Mouse (Mus musculus) intestine, embryonic 15.5 days (tissue): ENCODE results near the gene Olfr1416. TPM values are rescaled to one million over a fixed set of nuclear protein-coding genes. Genes with fewer than 3 reads are reported as not detected.

ENCODE experiments used
- polyA plus RNA-seq: library from polyadenylated mRNA; unstranded; fragments of >200 nt; fragmentation: Nextera tagmentation; extraction: Ambion mirVana; gene quantifications from 2 replicates; pipeline ENCODE4 v1.2.1, GENCODE M21; 2015

The Olfr1416 gene
- polyA plus RNA-seq, 1 experiment from 2014 or later: not detected

Other genes with a start within 250 kb of the Olfr1416 start
- 335 and 356 TPM in 2 replicates for gene Ndufa10, start 11.3 kb downstream of the Olfr1416 start, polyA plus RNA-seq
- not detected in 2 replicates for gene Olfr1415, start 11.0 kb upstream of the Olfr1416 start, polyA plus RNA-seq
- not detected in 2 replicates for gene Olfr1414, start 33.5 kb upstream of the Olfr1416 start, polyA plus RNA-seq
- gene Olfr1413, start 86.2 kb upstream of the Olfr1416 start, polyA plus RNA-seq: not detected in 2 replicates
- not detected in 2 replicates for gene Olfr1412, start 100.7 kb upstream of the Olfr1416 start, polyA plus RNA-seq
- not detected in 2 replicates for gene Olfr1411, start 109.3 kb upstream of the Olfr1416 start, polyA plus RNA-seq
- not detected in 2 replicates for gene Olfr1410, start 120.7 kb upstream of the Olfr1416 start, polyA plus RNA-seq
- not detected in 2 replicates for gene Olfr12, start 132.7 kb upstream of the Olfr1416 start, polyA plus RNA-seq
- 364 and 407 TPM in 2 replicates for gene Cops9, start 156.9 kb upstream of the Olfr1416 start, polyA plus RNA-seq
- gene Otos, start 163.7 kb upstream of the Olfr1416 start, polyA plus RNA-seq: 0.15 and 0.18 TPM in 2 replicates